Mouse (Mus musculus): ENCODE measurements around the gene Caly. TPM values are rescaled to one million over a fixed set of nuclear protein-coding genes. Genes with fewer than 3 reads are reported as not detected.

Gene Caly
- polyA plus RNA-seq, 1 experiment from 2014 or later: 0.29 TPM

- no peaks in the 10 kb centered on the region for H3K36me3 ChIP-seq (replicated peaks; ENCODE audit: insufficient read depth, low read length)
- DNase-seq: no peak
- H3K27me3 ChIP-seq (ENCODE audit: insufficient read depth, low read length): no peaks in the 10 kb centered on the region
- peaks cover 16% of the 10 kb centered on the region for H3K4me1 ChIP-seq (ENCODE audit: insufficient read depth)
- H3K4me3 ChIP-seq (ENCODE audit: low read depth, low read length): no peak overlapping the region
- no peaks in the 10 kb centered on the region for H3K9me3 ChIP-seq (ENCODE audit: low read length)
- no peak overlapping the region for H3K9ac ChIP-seq (replicated peaks)
- ATAC-seq: no peak
- WGBS (ENCODE audit: insufficient replicate concordance): 33% methylated on average over 4 of the region's 4 CpGs
- no peak overlapping the region for H3K27ac ChIP-seq (ENCODE audit: low read depth)
- no peak overlapping the region for H3K4me2 ChIP-seq (ENCODE audit: low read depth, low read length)
- TF ChIP-seq CTCF (IDR thresholded peaks at IDR 0.05; ENCODE audit: low read depth): no peak
- TF ChIP-seq EP300 (IDR thresholded peaks at IDR 0.05; ENCODE audit: low read depth): no peak
These were observed 40.4 kb upstream of the Caly start for GRCm38 (mm10) chr7:140122765-140123164.

- no peak overlapping the region for H3K4me3 ChIP-seq (ENCODE audit: low read depth, low read length)
- no peak overlapping the region for H3K4me2 ChIP-seq (ENCODE audit: low read depth, low read length)
- H3K27ac ChIP-seq (ENCODE audit: low read depth): no peak overlapping the region
- DNase-seq (no peak), ATAC-seq (no peak)
- no peaks in the 10 kb centered on the region for H3K9me3 ChIP-seq (ENCODE audit: low read length)
- H3K36me3 ChIP-seq (replicated peaks; ENCODE audit: insufficient read depth, low read length): no peaks in the 10 kb centered on the region
- H3K27me3 ChIP-seq (ENCODE audit: insufficient read depth, low read length): no peaks in the 10 kb centered on the region
- H3K4me1 ChIP-seq (ENCODE audit: insufficient read depth): peaks cover 20% of the 10 kb centered on the region
- no peak overlapping the region for H3K9ac ChIP-seq (replicated peaks)
- WGBS (ENCODE audit: insufficient replicate concordance): 65% methylated on average over 12 of the region's 13 CpGs
- no peak for TF ChIP-seq EP300 (IDR thresholded peaks at IDR 0.05; ENCODE audit: low read depth)
- TF ChIP-seq CTCF (IDR thresholded peaks at IDR 0.05; ENCODE audit: low read depth): no peak
These were observed 39.1 kb upstream of the Caly start for GRCm38 (mm10) chr7:140121338-140121910.

- no peaks in the 10 kb centered on the region for H3K27me3 ChIP-seq (ENCODE audit: insufficient read depth, low read length)
- H3K9ac ChIP-seq (replicated peaks): no peak overlapping the region
- DNase-seq (no peak), ATAC-seq (no peak)
- H3K27ac ChIP-seq (ENCODE audit: low read depth): no peak overlapping the region
- H3K4me2 ChIP-seq (ENCODE audit: low read depth, low read length): no peak overlapping the region
- H3K36me3 ChIP-seq (replicated peaks; ENCODE audit: insufficient read depth, low read length): no peaks in the 10 kb centered on the region
- TF ChIP-seq EP300 (IDR thresholded peaks at IDR 0.05; ENCODE audit: low read depth) (no peak), CTCF (IDR thresholded peaks at IDR 0.05; ENCODE audit: low read depth) (no peak)
- 94% methylated on average over 2 of the region's 2 CpGs for WGBS (ENCODE audit: insufficient replicate concordance)
- H3K4me1 ChIP-seq (ENCODE audit: insufficient read depth): peaks cover 15% of the 10 kb centered on the region
- H3K4me3 ChIP-seq (ENCODE audit: low read depth, low read length): no peak overlapping the region
- no peaks in the 10 kb centered on the region for H3K9me3 ChIP-seq (ENCODE audit: low read length)
These were observed 38.1 kb upstream of the Caly start for GRCm38 (mm10) chr7:140120484-140120883.

GRCm38 (mm10) chr7:140116329-140117054 lies 34.1 kb upstream of the Caly start, which contains the start of gene Echs1:
Gene Echs1 (minus strand): TSS chr7:140116476.
- Histone ChIP-seq H3K36me3 (replicated peaks; ENCODE audit: insufficient read depth, low read length) (peaks cover 11% of the 10 kb centered on the region; the same call in 1 of the 2 replicates), H3K9ac (replicated peaks) (peak within 1 kb of the TSS; percentile 82), H3K27me3 (ENCODE audit: insufficient read depth, low read length) (no peaks in the 10 kb centered on the region), H3K4me3 (ENCODE audit: low read depth, low read length) (peak within 1 kb of the TSS; percentile 78), H3K27ac (ENCODE audit: low read depth) (peak within 1 kb of the TSS; percentile 98), H3K4me1 (ENCODE audit: insufficient read depth) (peaks cover 12% of the 10 kb centered on the region), H3K9me3 (ENCODE audit: low read length) (no peaks in the 10 kb centered on the region), H3K4me2 (ENCODE audit: low read depth, low read length) (peak within 1 kb of the TSS; percentile 98)
- ATAC-seq: peak; percentile 90
- DNase-seq: peak; percentile 94
- 3% methylated on average over 27 of the region's 28 CpGs for WGBS (ENCODE audit: insufficient replicate concordance)
- peak; percentile 81 for TF ChIP-seq EP300 (IDR thresholded peaks at IDR 0.05; ENCODE audit: low read depth)
- TF ChIP-seq CTCF (IDR thresholded peaks at IDR 0.05; ENCODE audit: low read depth): no peak

- ATAC-seq: peak; percentile 85
- peak within 1 kb of the TSS; percentile 98 for H3K27ac ChIP-seq (ENCODE audit: low read depth)
- H3K4me3 ChIP-seq (ENCODE audit: low read depth, low read length): peak within 1 kb of the TSS; percentile 78
- peak within 1 kb of the TSS; percentile 82 for H3K9ac ChIP-seq (replicated peaks)
- WGBS (ENCODE audit: insufficient replicate concordance): 2% methylated on average over 23 of the region's 23 CpGs
- H3K27me3 ChIP-seq (ENCODE audit: insufficient read depth, low read length): no peaks in the 10 kb centered on the region
- peaks cover 16% of the 10 kb centered on the region for H3K36me3 ChIP-seq (replicated peaks; ENCODE audit: insufficient read depth, low read length)
- peaks cover 12% of the 10 kb centered on the region for H3K4me1 ChIP-seq (ENCODE audit: insufficient read depth)
- TF ChIP-seq EP300 (IDR thresholded peaks at IDR 0.05; ENCODE audit: low read depth) (peak; percentile 91), CTCF (IDR thresholded peaks at IDR 0.05; ENCODE audit: low read depth) (peak; percentile 20; the same call in 1 of the 2 replicates)
- H3K4me2 ChIP-seq (ENCODE audit: low read depth, low read length): peak within 1 kb of the TSS; percentile 98
- no peaks in the 10 kb centered on the region for H3K9me3 ChIP-seq (ENCODE audit: low read length)
- peak; percentile 71 for DNase-seq
These were observed 33.4 kb upstream of the Caly start, which contains the start of gene Paox for GRCm38 (mm10) chr7:140115583-140116328. Gene Paox (plus strand): TSS chr7:140115799.

GRCm38 (mm10) chr7:140111943-140112342 lies 29.6 kb upstream of the Caly start:
- Histone ChIP-seq H3K27me3 (ENCODE audit: insufficient read depth, low read length) (no peaks in the 10 kb centered on the region), H3K36me3 (replicated peaks; ENCODE audit: insufficient read depth, low read length) (peaks cover 49% of the 10 kb centered on the region), H3K27ac (ENCODE audit: low read depth) (no peak overlapping the region; the same call in 1 of the 2 replicates), H3K9me3 (ENCODE audit: low read length) (no peaks in the 10 kb centered on the region), H3K4me2 (ENCODE audit: low read depth, low read length) (no peak overlapping the region), H3K9ac (replicated peaks) (no peak overlapping the region), H3K4me3 (ENCODE audit: low read depth, low read length) (no peak overlapping the region), H3K4me1 (ENCODE audit: insufficient read depth) (peaks cover 9% of the 10 kb centered on the region)
- ATAC-seq: no peak
- DNase-seq: no peak
- TF ChIP-seq CTCF (IDR thresholded peaks at IDR 0.05; ENCODE audit: low read depth) (no peak), EP300 (IDR thresholded peaks at IDR 0.05; ENCODE audit: low read depth) (no peak)
- WGBS (ENCODE audit: insufficient replicate concordance): 58% methylated on average over 3 of the region's 3 CpGs

Measured in liver, postnatal 0 days (tissue).